Mouse (Mus musculus) MEL (cell line): ENCODE measurements around the gene Rmnd5b. TPM values are rescaled to one million over a fixed set of nuclear protein-coding genes. Genes with fewer than 3 reads are reported as not detected.

Source experiments
- DNase-seq: peaks from one replicate; pipeline ENCODE4 v3.0.0; 2011; ENCODE audit warnings: low read depth, low spot score
- H3K27ac ChIP-seq: 2 replicates; pipeline ENCODE4 v1.5.1; 2012; ENCODE audit warnings: low read depth, mild to moderate bottlenecking, control low read depth, low read length, moderate library complexity; ENCODE audit not compliant: control insufficient read depth
- H3K27me3 ChIP-seq, 2 experiments: fragments of 150-350 bp in 1 of 2; sonication (generic) in 1 of 2; 2 replicates each; pipeline ENCODE4 v1.6.1; 2012; ENCODE audit warnings: low read length in 2 of 2, mild to moderate bottlenecking in 2 of 2, improper control_type of control experiment in 1 of 2, moderate library complexity in 1 of 2; ENCODE audit not compliant: insufficient read depth in 2 of 2, control insufficient read depth in 1 of 2
- H3K36me3 ChIP-seq, 2 experiments: 2 replicates each; pipeline ENCODE4 v1.6.1; 2012 to 2014; ENCODE audit warnings: low read length in 2 of 2, improper control_type of control experiment in 1 of 2, inconsistent platforms in 1 of 2, mild to moderate bottlenecking in 1 of 2; ENCODE audit not compliant: insufficient read depth in 2 of 2, control insufficient read depth in 1 of 2
- H3K4me1 ChIP-seq, 2 experiments: fragments of 150-350 bp in 1 of 2; sonication (generic) in 1 of 2; 2 replicates each; pipeline ENCODE4 v1.6.1; 2012; ENCODE audit warnings: low read length in 2 of 2, improper control_type of control experiment in 1 of 2, mild to moderate bottlenecking in 1 of 2; ENCODE audit not compliant: insufficient read depth in 2 of 2, control insufficient read depth in 1 of 2
- H3K4me3 ChIP-seq, 2 experiments: fragments of 150-350 bp in 1 of 2; sonication (generic) in 1 of 2; 2 replicates each; pipeline ENCODE4 v1.5.1; 2012; ENCODE audit warnings: low read depth in 2 of 2, low read length in 2 of 2, mild to moderate bottlenecking in 2 of 2, moderate library complexity in 2 of 2, control low read depth in 1 of 2, improper control_type of control experiment in 1 of 2; ENCODE audit not compliant: control insufficient read depth in 1 of 2, insufficient read depth in 1 of 2
- H3K79me2 ChIP-seq: 2 replicates; pipeline ENCODE4 v1.6.1; 2012; ENCODE audit warnings: mild to moderate bottlenecking, low read length, moderate library complexity; ENCODE audit not compliant: control insufficient read depth, poor library complexity, insufficient read depth
- H3K9ac ChIP-seq: 2 replicates; pipeline ENCODE4 v1.6.1; 2012; ENCODE audit warnings: low read depth, mild to moderate bottlenecking, control low read depth, low read length, moderate library complexity; ENCODE audit not compliant: control insufficient read depth, poor library complexity, severe bottlenecking
- H3K9me3 ChIP-seq: fragments of 150-350 bp; sonication (generic); replicated peaks from 2 replicates; pipeline ENCODE4 v1.6.1; 2012; ENCODE audit warnings: mild to moderate bottlenecking, low read length, improper control_type of control experiment, moderate library complexity; ENCODE audit not compliant: insufficient read depth
- CHD1 ChIP-seq: IDR thresholded peaks from 2 replicates; pipeline ENCODE4 v1.6.1; 2012; ENCODE audit warnings: low read depth, mild to moderate bottlenecking, inconsistent platforms, low read length, improper control_type of control experiment
- CTCF ChIP-seq, 3 experiments: IDR thresholded peaks in 2 of 3; conservative IDR thresholded peaks in 1 of 3; 2 replicates each; pipeline ENCODE4 v1.5.1; 2011 to 2012; ENCODE audit warnings: low read length in 3 of 3, low read depth in 2 of 3, mild to moderate bottlenecking in 2 of 3, improper control_type of control experiment in 1 of 3, inconsistent platforms in 1 of 3, mixed read lengths in 1 of 3, moderate library complexity in 1 of 3; ENCODE audit not compliant: control insufficient read depth in 1 of 3, insufficient read depth in 1 of 3, poor library complexity in 1 of 3, severe bottlenecking in 1 of 3
- E2F4 ChIP-seq: IDR thresholded peaks from 2 replicates; pipeline ENCODE4 v1.6.1; 2011; ENCODE audit warnings: low read depth, low read length, improper control_type of control experiment, borderline replicate concordance
- GATA1 ChIP-seq: IDR thresholded peaks from 2 replicates; pipeline ENCODE4 v1.6.1; 2011; ENCODE audit warnings: low read depth, low read length, improper control_type of control experiment
- HCFC1 ChIP-seq: IDR thresholded peaks from 2 replicates; pipeline ENCODE4 v1.6.1; 2012; ENCODE audit warnings: low read depth, mild to moderate bottlenecking, inconsistent platforms, low read length, improper control_type of control experiment, moderate library complexity
- JUND ChIP-seq: IDR thresholded peaks from 2 replicates; pipeline ENCODE4 v1.6.1; 2011; ENCODE audit warnings: low read depth, mild to moderate bottlenecking, improper control_type of control experiment, low read length
- MAFK ChIP-seq: IDR thresholded peaks from 2 replicates; pipeline ENCODE4 v1.6.1; 2011; ENCODE audit warnings: low read depth, mild to moderate bottlenecking, low read length, improper control_type of control experiment, borderline replicate concordance
- MXI1 ChIP-seq: IDR thresholded peaks from 2 replicates; pipeline ENCODE4 v1.6.1; 2011; ENCODE audit warnings: mild to moderate bottlenecking, low read depth, low read length, improper control_type of control experiment
- NELFE ChIP-seq: IDR thresholded peaks from 2 replicates; pipeline ENCODE4 v1.6.1; 2011; ENCODE audit warnings: low read depth, low read length, improper control_type of control experiment
- POLR2A ChIP-seq, 2 experiments: IDR thresholded peaks; 2 replicates each; pipeline ENCODE4 v1.6.1; 2011 to 2012; ENCODE audit warnings: low read length in 2 of 2, mild to moderate bottlenecking in 2 of 2, control low read depth in 1 of 2, improper control_type of control experiment in 1 of 2, low read depth in 1 of 2, moderate library complexity in 1 of 2; ENCODE audit not compliant: control insufficient read depth in 1 of 2, insufficient read depth in 1 of 2, poor library complexity in 1 of 2
- POLR2AphosphoS2 ChIP-seq: IDR thresholded peaks from 2 replicates; pipeline ENCODE4 v1.6.1; 2011; ENCODE audit warnings: low read length, improper control_type of control experiment
- POLR2AphosphoS5 ChIP-seq: IDR thresholded peaks from 2 replicates; pipeline ENCODE4 v1.6.1; 2012; ENCODE audit warnings: low read depth, borderline replicate concordance, mild to moderate bottlenecking, inconsistent platforms, low read length, moderate library complexity, mixed read lengths
- SIN3A ChIP-seq: IDR thresholded peaks from 2 replicates; pipeline ENCODE4 v1.6.1; 2012; ENCODE audit warnings: low read length, improper control_type of control experiment, inconsistent platforms
- TBP ChIP-seq: IDR thresholded peaks from 2 replicates; pipeline ENCODE4 v1.8.0; 2011; ENCODE audit warnings: low read depth, low read length, improper control_type of control experiment
- UBTF ChIP-seq: IDR thresholded peaks from 2 replicates; pipeline ENCODE4 v1.6.1; 2012; ENCODE audit warnings: low read depth, mild to moderate bottlenecking, inconsistent platforms, low read length, improper control_type of control experiment, moderate library complexity, borderline replicate concordance; ENCODE audit not compliant: insufficient read depth
- USF2 ChIP-seq, 2 experiments: IDR thresholded peaks; 2 replicates each; pipeline ENCODE4 v1.6.1; 2011 to 2012; ENCODE audit warnings: improper control_type of control experiment in 2 of 2, low read length in 2 of 2, borderline replicate concordance in 1 of 2, inconsistent platforms in 1 of 2, low read depth in 1 of 2, mild to moderate bottlenecking in 1 of 2; ENCODE audit not compliant: insufficient read depth in 1 of 2
- ZC3H11A ChIP-seq: IDR thresholded peaks from 2 replicates; pipeline ENCODE4 v1.6.1; 2012; ENCODE audit warnings: low read depth, mild to moderate bottlenecking, inconsistent platforms, low read length, improper control_type of control experiment
- ZMIZ1 ChIP-seq: IDR thresholded peaks from 2 replicates; pipeline ENCODE4 v1.6.1; 2012; ENCODE audit warnings: low read depth, mild to moderate bottlenecking, inconsistent platforms, low read length, improper control_type of control experiment, moderate library complexity
- ZNF384 ChIP-seq: IDR thresholded peaks from 2 replicates; pipeline ENCODE4 v1.6.1; 2012; ENCODE audit warnings: low read depth, mild to moderate bottlenecking, inconsistent platforms, low read length, improper control_type of control experiment
- polyA plus RNA-seq, 2 experiments: library from polyadenylated mRNA; stranded (reverse) in 1 of 2; unstranded in 1 of 2; fragments of >175 nt in 1 of 2; fragments of >200 nt in 1 of 2; gene quantifications; 2 replicates each; pipeline versions ENCODE4 v1.2.1 to v1.2.4; 2012; ENCODE audit warnings: low replicate concordance in 2 of 2, low read depth in 1 of 2; ENCODE audit not compliant: insufficient read length in 2 of 2, insufficient read depth in 1 of 2, missing spikeins in 1 of 2
- total RNA-seq: library from RNA; depleted of rRNA; stranded (reverse); fragments of 300-350 nt; gene quantifications from 2 replicates; pipeline ENCODE4 v1.2.3, GENCODE M21; 2012

The Rmnd5b gene
- total and polyA plus RNA-seq, 3 experiments: 52.5 to 63.0 TPM; not detected in 1

DNA sequence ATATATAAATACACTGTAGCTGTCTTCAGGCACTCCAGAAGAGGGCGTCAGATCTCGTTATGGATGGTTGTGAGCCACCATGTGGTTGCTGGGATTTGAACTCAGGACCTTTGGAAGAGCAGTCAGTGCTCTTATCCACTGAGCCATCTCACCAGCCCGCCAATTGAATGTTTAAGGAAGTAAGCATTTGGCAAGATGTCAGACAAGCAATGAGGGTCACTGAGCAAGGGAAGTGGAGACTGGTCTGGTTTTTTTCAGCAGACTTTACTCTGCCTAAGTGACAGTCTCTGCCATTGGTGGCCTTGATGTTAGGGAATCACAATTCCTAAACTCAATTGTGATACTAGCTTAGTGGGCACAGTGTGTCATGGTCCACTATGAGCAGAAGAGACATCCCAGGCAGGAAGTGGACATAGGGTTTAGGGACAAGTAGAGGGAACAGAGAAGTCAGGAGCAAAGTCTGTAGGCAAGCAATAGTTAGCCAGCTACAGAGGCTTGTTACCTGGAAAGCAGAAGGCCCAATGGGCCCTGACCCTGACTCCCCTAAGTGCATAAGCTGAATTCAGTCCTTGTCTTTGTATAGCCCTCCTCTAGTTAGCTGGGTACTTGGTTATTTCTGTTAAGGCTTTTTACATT lies 40.9 kb downstream of the Rmnd5b start:
- Histone ChIP-seq H3K27me3 (no peaks in the 10 kb centered on the region), H3K36me3 (peaks cover 31 to 45% of the 10 kb centered on the region in 2 experiments), H3K4me1 (peaks cover 2 to 3% of the 10 kb centered on the region in 2 experiments; a peak in 2 of 4 replicates), H3K27ac (peak overlapping the region; percentile 9; the same call in 1 of the 2 replicates), H3K9ac (no peak overlapping the region), H3K4me3 (no peak overlapping the region), H3K79me2 (no peaks in the 10 kb centered on the region; the same call in 1 of the 2 replicates), H3K9me3 (no peaks in the 10 kb centered on the region)
- DNase-seq: peak; percentile 91
- TF ChIP-seq POLR2A (IDR thresholded peaks at IDR 0.05; ENCODE audit: control insufficient read depth in 1 of 2, insufficient read depth in 1 of 2, low read depth in 1 of 2, low read length in 2 of 2, poor library complexity in 1 of 2): peak in 1 of 2 experiments; percentile 51; a peak in 2 of 4 replicates
- peak; percentile 71 for TF ChIP-seq POLR2AphosphoS5
- no peak for TF ChIP-seq ZC3H11A
- TF ChIP-seq TBP: peak; percentile 94
- peak; percentile 5; the same call in 1 of the 2 replicates for TF ChIP-seq NELFE
- no peak for TF ChIP-seq CHD1
- TF ChIP-seq USF2 (IDR thresholded peaks at IDR 0.05; ENCODE audit: borderline replicate concordance in 1 of 2, insufficient read depth in 1 of 2, low read depth in 1 of 2, low read length in 2 of 2): no peak
- 0 out of 2 replicates have a peak, but pooled peaks have one; percentile 29 for TF ChIP-seq HCFC1
- TF ChIP-seq ZMIZ1: 0 out of 2 replicates have a peak, but pooled peaks have one; percentile 27
- peak; percentile 74 for TF ChIP-seq ZNF384
- TF ChIP-seq SIN3A: 0 out of 2 replicates have a peak, but pooled peaks have one; percentile 18
- TF ChIP-seq CTCF (IDR thresholded peaks at IDR 0.05 in 2 of 3, conservative IDR thresholded peaks at IDR 0.05 in 1 of 3; ENCODE audit: control insufficient read depth in 1 of 3, insufficient read depth in 1 of 3, low read depth in 2 of 3, low read length in 3 of 3, poor library complexity in 1 of 3, severe bottlenecking in 1 of 3): no peak
- TF ChIP-seq MAFK: no peak
- TF ChIP-seq MXI1: no peak
- TF ChIP-seq JUND: no peak
- peak; percentile 52; the same call in 1 of the 2 replicates for TF ChIP-seq E2F4
- TF ChIP-seq GATA1: no peak
- 0 out of 2 replicates have a peak, but pooled peaks have one; percentile 29 for TF ChIP-seq UBTF

DNA sequence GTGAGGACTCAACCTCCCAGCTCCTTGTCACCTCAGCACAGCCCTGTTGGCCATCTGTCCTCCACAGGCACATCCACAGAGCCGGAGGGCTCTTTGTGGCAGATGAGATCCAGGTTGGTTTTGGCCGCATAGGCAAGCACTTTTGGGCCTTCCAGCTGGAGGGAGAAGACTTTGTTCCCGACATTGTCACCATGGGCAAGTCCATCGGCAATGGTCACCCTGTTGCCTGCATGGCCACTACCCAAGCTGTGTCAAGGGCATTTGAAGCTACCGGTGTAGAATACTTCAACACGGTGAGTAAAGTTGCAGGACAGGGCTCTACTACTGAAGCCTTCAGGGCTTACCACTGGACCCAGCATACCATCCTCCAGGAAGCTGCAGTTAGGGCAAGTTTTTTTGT lies 41.8 kb downstream of the Rmnd5b start:
- Histone ChIP-seq H3K27ac (no peak overlapping the region), H3K9ac (no peak overlapping the region), H3K9me3 (no peaks in the 10 kb centered on the region), H3K27me3 (no peaks in the 10 kb centered on the region), H3K79me2 (no peaks in the 10 kb centered on the region; the same call in 1 of the 2 replicates), H3K4me1 (peaks cover 2 to 3% of the 10 kb centered on the region in 2 experiments; a peak in 2 of 4 replicates), H3K36me3 (peaks cover 25 to 50% of the 10 kb centered on the region in 2 experiments), H3K4me3 (no peak overlapping the region)
- DNase-seq: peak; percentile 36
- TF ChIP-seq POLR2AphosphoS2 (peak; percentile 62; the same call in 1 of the 2 replicates), GATA1 (no peak)
